Mouse (Mus musculus) large intestine, adult 2 months (tissue): ENCODE data around the gene Rap1b. TPM values are rescaled to one million over a fixed set of nuclear protein-coding genes. Genes with fewer than 3 reads are reported as not detected.
A peak's percentile ranks its signal among the peaks of the same experiment; 100 is the strongest.

Experiments
- DNase-seq: peaks from one replicate; pipeline ENCODE4 v3.0.0-alpha.2; 2012; ENCODE audit warnings: low read depth, low spot score
- WGBS: fragments of 180-500 bp; shearing (Covaris S2); methylation state at CpG from one replicate; pipeline ENCODE4 v1.1.7; 2018; 5-methylcytosine and 5-hydroxymethylcytosine counted together
- polyA plus RNA-seq: library from polyadenylated mRNA; depleted of rRNA; stranded (reverse); fragments of >200 nt; gene quantifications from 2 replicates; pipeline ENCODE4 v1.2.3, GENCODE M21; 2012

Rap1b gene
- polyA plus RNA-seq, 1 experiment: 27.1 TPM

DNA sequence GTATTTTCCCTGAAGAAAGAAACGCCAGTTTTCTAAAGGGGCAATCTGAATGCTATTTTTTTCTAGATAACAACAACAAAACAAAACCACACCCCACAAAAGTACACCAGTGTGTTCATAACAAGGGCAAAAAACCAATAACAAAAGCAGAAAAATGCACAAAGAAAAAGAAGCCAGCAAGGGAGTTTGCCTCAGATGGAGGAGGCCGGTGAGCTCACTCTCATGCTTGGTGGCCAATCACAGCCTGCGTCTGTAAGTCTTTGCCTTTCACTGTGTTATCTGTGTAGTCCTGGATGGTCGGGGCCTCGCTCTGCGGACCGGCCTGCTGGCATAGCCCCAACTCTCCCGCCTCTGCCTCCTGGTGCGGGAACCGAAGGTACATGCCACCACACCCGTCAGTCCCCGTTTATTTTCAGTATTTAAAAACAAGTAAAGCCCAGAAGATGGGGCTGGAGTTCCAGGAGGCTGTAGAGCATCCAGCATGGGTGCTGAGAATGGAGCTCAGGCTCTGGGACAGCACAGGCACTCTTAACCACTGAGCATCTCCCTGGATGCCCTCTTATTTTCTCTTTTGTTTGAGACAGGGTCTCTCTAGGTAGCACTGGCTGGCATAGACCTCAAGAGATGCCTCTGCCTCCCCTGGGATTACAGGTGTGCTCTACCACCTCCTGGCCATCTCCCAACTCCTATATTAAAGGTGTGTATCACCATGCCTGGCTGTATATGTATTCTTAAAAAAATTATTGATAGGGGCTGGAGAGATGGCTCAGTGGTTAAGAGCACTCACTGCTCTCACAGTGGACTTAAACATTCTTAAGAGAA is 69.3 kb downstream of the Rap1b start:
- DNase-seq: no peak
- WGBS: 78% methylated on average over 12 of the region's 12 CpGs

- no peak for DNase-seq
- WGBS: 90% methylated on average over 6 of the region's 6 CpGs
Observed at GRCm38 (mm10) chr10:117775401-117776144, 70.3 kb downstream of the Rap1b start.

DNA sequence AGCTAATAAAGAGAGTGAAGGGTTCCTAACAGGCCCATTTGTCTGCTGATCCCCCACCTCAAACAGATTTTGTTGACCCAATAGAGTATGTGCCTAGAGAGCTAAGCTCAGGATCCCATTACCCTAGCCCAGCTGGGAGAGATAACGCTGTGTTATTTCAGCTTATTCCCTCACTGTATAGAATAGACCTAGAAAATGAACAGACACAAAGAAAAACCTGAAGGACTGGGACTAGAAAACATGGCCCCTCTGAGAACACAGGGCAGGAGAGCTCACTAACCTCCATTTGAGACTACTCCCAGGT is 71.1 kb downstream of the Rap1b start:
- no peak for DNase-seq
- 95% methylated on average over 1 of the region's 1 CpGs for WGBS

DNA sequence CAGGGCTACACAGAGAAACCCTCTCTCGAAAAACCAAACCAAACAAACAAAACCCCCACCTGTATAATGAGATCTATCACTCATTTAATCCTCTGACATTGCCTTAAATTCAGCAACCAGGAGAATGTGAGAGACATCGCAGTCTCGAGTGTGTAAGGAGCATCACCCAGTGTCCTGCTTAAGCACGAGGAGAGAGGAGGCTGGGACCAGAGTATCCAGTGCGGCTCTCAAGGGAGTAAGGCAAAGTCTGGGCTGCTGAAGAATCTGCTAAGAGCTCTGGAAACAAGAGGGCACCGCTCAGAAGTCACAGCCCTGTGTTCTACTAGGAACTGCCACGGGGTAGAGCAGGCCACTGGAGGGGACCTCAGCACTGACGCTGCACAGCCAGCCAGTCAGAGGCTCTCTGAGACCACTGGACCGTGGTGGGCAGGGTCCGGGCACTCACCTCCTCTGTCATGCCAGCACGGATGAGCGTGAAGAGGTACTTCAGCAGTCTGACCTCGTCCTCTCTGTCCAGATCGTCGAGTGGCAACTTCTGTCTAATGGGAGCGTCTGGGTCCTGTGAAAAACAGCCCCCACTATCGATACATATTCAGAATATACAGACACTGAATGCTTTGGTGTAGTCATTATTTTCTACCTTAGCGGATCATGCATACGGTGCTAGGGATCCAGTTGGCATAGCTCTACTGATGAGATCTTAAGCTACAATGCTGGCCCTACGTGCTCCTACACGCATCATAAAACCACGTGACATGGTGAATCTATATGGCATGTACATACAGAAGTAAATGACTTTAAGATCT is 71.6 kb downstream of the Rap1b start:
- DNase-seq: no peak
- 94% methylated on average over 22 of the region's 22 CpGs for WGBS

DNA sequence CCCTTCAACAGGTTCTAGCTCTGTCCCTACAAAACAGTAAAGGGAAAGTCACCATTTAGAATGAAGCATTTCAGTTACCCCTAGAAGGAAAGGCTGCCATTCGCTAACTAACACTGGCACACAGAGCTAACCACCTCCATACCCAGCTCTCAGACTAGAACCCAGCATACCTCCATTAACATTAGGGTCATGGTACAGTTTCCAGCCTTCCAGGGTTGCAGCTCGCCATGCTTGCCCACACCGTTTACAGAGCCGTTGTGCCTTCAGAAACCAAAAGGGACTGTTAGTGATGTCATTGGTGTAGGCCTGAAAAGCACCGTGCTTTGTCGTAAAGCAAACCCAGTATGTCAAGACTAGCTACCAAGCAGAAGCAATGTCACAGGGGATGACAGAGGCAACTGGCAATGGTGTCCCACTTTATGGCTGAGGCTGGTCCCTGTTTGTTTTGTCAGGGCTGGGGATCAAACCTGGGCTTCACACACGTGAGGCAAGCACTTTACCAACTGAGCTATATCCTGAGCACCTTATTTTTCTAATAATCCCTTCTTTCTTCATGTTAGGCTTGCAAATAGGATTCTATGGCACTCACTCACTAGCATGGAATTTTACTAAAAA is 72.6 kb downstream of the Rap1b start:
- WGBS: 91% methylated on average over 7 of the region's 7 CpGs
- no peak for DNase-seq

- no peak for DNase-seq
- 96% methylated on average over 17 of the region's 17 CpGs for WGBS
Observed at GRCm38 (mm10) chr10:117772364-117773105, 73.3 kb downstream of the Rap1b start.

DNA sequence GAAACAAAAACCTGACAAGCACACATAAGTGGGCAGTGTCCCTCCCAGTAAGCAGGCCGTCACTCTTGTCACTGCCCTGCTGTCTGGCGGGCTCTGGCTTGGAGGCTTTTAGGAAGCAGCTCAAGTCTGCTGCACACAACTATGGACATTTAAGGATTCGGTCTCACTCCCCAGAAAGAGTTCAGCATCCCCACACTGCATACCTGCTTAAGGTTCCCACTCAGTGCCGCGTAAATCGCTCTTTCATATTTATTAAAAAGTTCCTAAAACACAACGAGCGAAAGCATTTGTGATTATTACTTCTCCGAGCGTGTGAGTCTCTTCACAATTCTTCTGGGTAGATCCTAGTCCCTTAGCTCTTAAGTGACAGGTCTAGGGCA is 74.7 kb downstream of the Rap1b start:
- no peak for DNase-seq
- WGBS: 95% methylated on average over 10 of the region's 10 CpGs

- no peak for DNase-seq
- 93% methylated on average over 18 of the region's 18 CpGs for WGBS
Observed at GRCm38 (mm10) chr10:117770286-117771130, 75.3 kb downstream of the Rap1b start.

GRCm38 (mm10) chr10:117769541-117770285 is 76.1 kb downstream of the Rap1b start:
- WGBS: 96% methylated on average over 9 of the region's 9 CpGs

GRCm38 (mm10) chr10:117768141-117768440 is 77.7 kb downstream of the Rap1b start:
- WGBS: 92% methylated on average over 7 of the region's 7 CpGs

More at GRCm38 (mm10) chr10:117769541-117770285, 76.1 kb downstream of the Rap1b start:
- DNase-seq: no peak

DNA sequence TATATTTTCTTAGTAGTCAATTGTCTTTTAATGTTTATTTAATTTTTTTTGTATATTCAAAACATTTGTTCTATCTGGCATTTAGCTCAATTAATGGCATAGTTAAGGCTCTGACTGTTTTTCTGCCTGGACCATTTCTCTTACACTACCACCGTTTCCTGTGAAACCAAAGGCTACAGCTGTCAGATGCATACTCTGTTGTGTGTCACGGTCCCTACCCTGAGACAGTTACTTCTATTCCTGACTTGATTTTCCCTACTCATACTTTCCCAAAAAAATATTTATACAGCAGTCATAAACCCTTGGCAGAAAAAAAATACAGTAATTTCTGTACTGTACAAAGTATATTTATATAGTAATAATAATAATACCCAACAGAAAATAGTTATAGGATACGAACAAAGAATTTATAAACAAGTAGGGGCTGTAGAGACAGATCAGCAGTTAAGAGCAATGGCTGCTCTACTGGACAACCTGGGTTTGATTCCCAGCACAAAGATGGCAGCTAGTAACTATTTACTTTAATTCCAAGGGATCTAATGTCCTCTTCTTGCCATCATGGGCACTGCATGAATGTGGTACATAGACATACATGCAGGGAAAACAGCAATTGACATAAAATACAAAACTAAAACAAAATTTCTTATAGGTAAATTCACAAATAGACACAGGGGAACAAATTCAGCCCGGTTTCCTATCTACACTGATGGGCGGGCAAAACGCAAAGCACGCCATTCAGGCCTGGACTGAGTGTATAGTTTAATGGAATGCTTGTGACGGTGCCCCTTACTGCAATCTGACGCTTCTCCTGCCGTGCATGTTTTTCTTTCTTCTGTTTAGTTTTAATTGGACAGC is 78.3 kb downstream of the Rap1b start:
- 87% methylated on average over 10 of the region's 10 CpGs for WGBS
- DNase-seq: no peak

More at GRCm38 (mm10) chr10:117768141-117768440, 77.7 kb downstream of the Rap1b start:
- DNase-seq: no peak

- WGBS: 90% methylated on average over 5 of the region's 5 CpGs
- no peak for DNase-seq
Observed at GRCm38 (mm10) chr10:117766896-117767160, 79.0 kb downstream of the Rap1b start.

- WGBS: 86% methylated on average over 16 of the region's 16 CpGs
- DNase-seq: no peak
Observed at GRCm38 (mm10) chr10:117766111-117766895, 79.5 kb downstream of the Rap1b start.

GRCm38 (mm10) chr10:117765116-117765894 is 80.5 kb downstream of the Rap1b start:
- DNase-seq: no peak
- WGBS: 95% methylated on average over 11 of the region's 11 CpGs

DNA sequence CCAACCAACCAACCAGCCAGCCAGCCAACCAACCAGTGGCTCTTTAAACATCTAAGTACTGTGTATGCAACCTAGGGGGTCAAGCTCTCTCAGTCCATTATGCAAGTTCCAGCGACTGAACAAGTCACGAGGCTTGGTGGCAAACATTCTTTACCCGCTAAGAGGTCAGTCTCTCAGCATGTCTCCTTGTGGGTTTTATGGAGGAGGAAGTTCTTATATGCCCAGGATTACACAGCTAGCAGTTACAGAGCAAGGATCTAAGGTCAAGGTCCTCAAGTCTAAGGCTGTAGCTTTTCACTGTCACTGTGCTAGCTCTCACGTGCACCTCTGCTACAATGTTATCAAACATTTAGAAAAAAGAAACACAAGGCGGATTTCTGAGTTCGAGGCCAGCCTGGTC is 81.2 kb downstream of the Rap1b start:
- DNase-seq: peak; percentile 18
- 64% methylated on average over 6 of the region's 6 CpGs for WGBS
